Mouse (Mus musculus): Measurements from ENCODE around the gene Zbtb20.

GRCm38 (mm10) chr16:43575066-43575465, 699.4 kb downstream of the Zbtb20 start:
- TF ChIP-seq CTCF (IDR thresholded peaks at IDR 0.05; ENCODE audit: low read depth, low read length), result no peak
- no peak for TF ChIP-seq GATA1 (IDR thresholded peaks at IDR 0.05; ENCODE audit: borderline replicate concordance, low read length)
- TF ChIP-seq TAL1 (conservative IDR thresholded peaks at IDR 0.05; ENCODE audit: low read depth, low read length), result no peak

Data from G1E (cell line).